Mouse (Mus musculus) liver, embryonic 16.5 days (tissue): ENCODE results near the gene Ppme1. TPM values are rescaled to one million over a fixed set of nuclear protein-coding genes. Genes with fewer than 3 reads are reported as not detected.

ENCODE experiments used
- ATAC-seq: fragments of 200-750 bp; cut with Nextera tagmentation; 2 replicates; pipeline ENCODE4 v1.8.0; 2017; ENCODE audit warnings: low read depth, mild to moderate bottlenecking, moderate number of reproducible peaks, moderate library complexity
- H3K27ac ChIP-seq: fragments of 300-500 bp; sonication (generic); 2 replicates; pipeline ENCODE4 v1.5.1; 2014; ENCODE audit warnings: mild to moderate bottlenecking, low read length
- H3K27me3 ChIP-seq: fragments of 300-500 bp; sonication (generic); 2 replicates; pipeline ENCODE4 v1.6.1; 2014; ENCODE audit warnings: low read depth, low read length, mixed read lengths; ENCODE audit not compliant: control insufficient read depth, insufficient read depth
- H3K36me3 ChIP-seq: fragments of 300-500 bp; sonication (generic); 2 replicates; pipeline ENCODE4 v1.6.1; 2014; ENCODE audit warnings: mild to moderate bottlenecking; ENCODE audit not compliant: control insufficient read depth, insufficient read depth
- H3K4me1 ChIP-seq: fragments of 300-500 bp; sonication (generic); 2 replicates; pipeline ENCODE4 v1.6.1; 2014; ENCODE audit warnings: low read depth, low read length, mixed read lengths; ENCODE audit not compliant: control insufficient read depth
- H3K4me2 ChIP-seq: fragments of 300-500 bp; sonication (generic); 2 replicates; pipeline ENCODE4 v1.6.1; 2014; ENCODE audit warnings: low read depth, low read length, mixed read lengths
- H3K4me3 ChIP-seq: fragments of 300-500 bp; sonication (generic); 2 replicates; pipeline ENCODE4 v1.5.1; 2014; ENCODE audit warnings: low read depth, mild to moderate bottlenecking, low read length
- H3K9ac ChIP-seq: fragments of 300-500 bp; sonication (generic); 2 replicates; pipeline ENCODE4 v1.6.1; 2014; ENCODE audit warnings: low read depth, low read length
- H3K9me3 ChIP-seq: fragments of 300-500 bp; sonication (generic); replicated peaks from 2 replicates; pipeline ENCODE4 v1.6.1; 2016; ENCODE audit warnings: low read length; ENCODE audit not compliant: control insufficient read depth
- WGBS: fragments of 180-500 bp; shearing (Covaris S2); extraction: QIAGEN DNeasy Blood & Tissue Kit; methylation state at CpG from one replicate; pipeline ENCODE4 v1.1.7; 2014; ENCODE audit not compliant: insufficient replicate concordance; 5-methylcytosine and 5-hydroxymethylcytosine counted together
- polyA plus RNA-seq: library from polyadenylated mRNA; unstranded; fragments of >200 nt; fragmentation: Nextera tagmentation; extraction: Ambion mirVana; gene quantifications from 2 replicates; pipeline ENCODE4 v1.2.1, GENCODE M21; 2015

The Ppme1 gene
- polyA plus RNA-seq, 1 experiment from 2014 or later: 26.4 TPM

DNA sequence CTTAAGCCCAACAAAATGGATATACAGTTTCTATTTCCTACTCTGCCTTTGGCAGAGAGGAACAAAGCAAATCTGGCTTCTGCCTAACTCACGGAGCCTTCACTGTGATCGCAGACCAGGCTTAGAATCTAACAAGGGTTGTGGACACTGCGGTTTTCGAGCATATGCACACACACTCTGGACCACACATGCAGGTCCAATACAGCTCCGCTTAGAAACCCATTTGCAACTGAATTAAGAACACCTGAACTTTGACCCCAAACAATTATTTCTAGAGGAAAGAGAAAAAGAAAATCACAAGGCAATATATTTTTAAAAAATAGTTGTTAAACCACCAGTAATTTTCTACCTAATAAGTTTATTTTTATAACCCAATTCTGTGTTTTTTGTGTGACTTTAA, 15.8 kb downstream of the Ppme1 start:
- no peak for ATAC-seq
- Histone ChIP-seq H3K27me3 (no peaks in the 10 kb centered on the region), H3K9me3 (no peaks in the 10 kb centered on the region), H3K27ac (no peak overlapping the region), H3K4me1 (no peaks in the 10 kb centered on the region), H3K4me2 (no peak overlapping the region), H3K9ac (no peak overlapping the region), H3K4me3 (no peak overlapping the region), H3K36me3 (no peaks in the 10 kb centered on the region)
- WGBS: 77% methylated on average over 5 of the region's 5 CpGs

GRCm38 (mm10) chr7:100354984-100355383, 17.1 kb downstream of the Ppme1 start:
- 81% methylated on average over 4 of the region's 4 CpGs for WGBS
- no peak overlapping the region for H3K4me2 ChIP-seq
- H3K27me3 ChIP-seq: no peaks in the 10 kb centered on the region
- H3K9ac ChIP-seq: no peak overlapping the region
- H3K36me3 ChIP-seq: no peaks in the 10 kb centered on the region
- no peaks in the 10 kb centered on the region for H3K9me3 ChIP-seq
- no peak overlapping the region for H3K4me3 ChIP-seq
- no peaks in the 10 kb centered on the region for H3K4me1 ChIP-seq
- ATAC-seq: no peak
- no peak overlapping the region for H3K27ac ChIP-seq

GRCm38 (mm10) chr7:100335921-100336320, 36.2 kb downstream of the Ppme1 start:
- Histone ChIP-seq H3K36me3 (peaks cover 12% of the 10 kb centered on the region), H3K4me2 (no peak overlapping the region), H3K9me3 (no peaks in the 10 kb centered on the region)

GRCm38 (mm10) chr7:100331269-100331668, 40.8 kb downstream of the Ppme1 start:
- Histone ChIP-seq H3K4me3 (no peak overlapping the region), H3K4me1 (no peaks in the 10 kb centered on the region), H3K36me3 (peaks cover 7% of the 10 kb centered on the region; the same call in 1 of the 2 replicates), H3K9ac (no peak overlapping the region), H3K27ac (no peak overlapping the region), H3K9me3 (no peaks in the 10 kb centered on the region), H3K4me2 (no peak overlapping the region), H3K27me3 (no peaks in the 10 kb centered on the region)
- WGBS: 66% methylated on average over 3 of the region's 3 CpGs
- ATAC-seq: no peak

More at GRCm38 (mm10) chr7:100335921-100336320, 36.2 kb downstream of the Ppme1 start:
- Histone ChIP-seq H3K4me1 (no peaks in the 10 kb centered on the region), H3K4me3 (no peak overlapping the region), H3K9ac (no peak overlapping the region), H3K27me3 (no peaks in the 10 kb centered on the region), H3K27ac (no peak overlapping the region)
- no peak for ATAC-seq
- WGBS: 78% methylated on average over 2 of the region's 2 CpGs

GRCm38 (mm10) chr7:100328636-100329035, 43.5 kb downstream of the Ppme1 start:
- 74% methylated on average over 4 of the region's 4 CpGs for WGBS
- no peak for ATAC-seq

GRCm38 (mm10) chr7:100327514-100327913, 44.6 kb downstream of the Ppme1 start:
- Histone ChIP-seq H3K4me3 (no peak overlapping the region), H3K36me3 (peaks cover 7% of the 10 kb centered on the region; the same call in 1 of the 2 replicates), H3K27me3 (no peaks in the 10 kb centered on the region), H3K4me2 (no peak overlapping the region), H3K4me1 (no peaks in the 10 kb centered on the region), H3K27ac (no peak overlapping the region), H3K9me3 (no peaks in the 10 kb centered on the region), H3K9ac (no peak overlapping the region)
- ATAC-seq: no peak
- WGBS: 74% methylated on average over 7 of the region's 7 CpGs

More at GRCm38 (mm10) chr7:100328636-100329035, 43.5 kb downstream of the Ppme1 start:
- peaks cover 7% of the 10 kb centered on the region; the same call in 1 of the 2 replicates for H3K36me3 ChIP-seq
- H3K27me3 ChIP-seq: no peaks in the 10 kb centered on the region
- H3K4me1 ChIP-seq: no peaks in the 10 kb centered on the region
- no peak overlapping the region for H3K4me2 ChIP-seq
- no peak overlapping the region for H3K4me3 ChIP-seq
- no peak overlapping the region for H3K9ac ChIP-seq
- no peaks in the 10 kb centered on the region for H3K9me3 ChIP-seq
- no peak overlapping the region for H3K27ac ChIP-seq

DNA sequence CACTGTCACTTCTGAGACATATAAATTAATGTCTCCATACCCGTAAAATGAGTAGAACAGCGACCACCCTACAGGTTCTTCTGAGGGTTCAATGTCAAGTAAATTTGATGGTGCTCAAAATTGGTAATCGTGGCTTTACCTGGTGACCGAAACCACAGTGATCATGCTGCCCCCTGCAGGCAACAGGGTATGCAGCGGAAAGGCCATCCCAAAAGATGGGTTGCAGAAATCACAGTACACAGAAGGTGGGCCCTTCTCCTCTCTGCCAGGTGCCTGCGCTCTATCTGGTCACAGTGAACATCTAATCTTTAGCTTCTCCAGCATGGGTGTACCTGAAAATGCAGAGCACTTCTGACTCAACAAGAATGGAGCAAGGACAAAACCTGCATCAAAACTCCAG, 46.6 kb downstream of the Ppme1 start:
- Histone ChIP-seq H3K4me3 (no peak overlapping the region), H3K9me3 (no peaks in the 10 kb centered on the region), H3K36me3 (no peaks in the 10 kb centered on the region), H3K9ac (no peak overlapping the region), H3K4me2 (no peak overlapping the region), H3K27me3 (no peaks in the 10 kb centered on the region), H3K27ac (no peak overlapping the region), H3K4me1 (no peaks in the 10 kb centered on the region)
- no peak for ATAC-seq
- 57% methylated on average over 6 of the region's 6 CpGs for WGBS

DNA sequence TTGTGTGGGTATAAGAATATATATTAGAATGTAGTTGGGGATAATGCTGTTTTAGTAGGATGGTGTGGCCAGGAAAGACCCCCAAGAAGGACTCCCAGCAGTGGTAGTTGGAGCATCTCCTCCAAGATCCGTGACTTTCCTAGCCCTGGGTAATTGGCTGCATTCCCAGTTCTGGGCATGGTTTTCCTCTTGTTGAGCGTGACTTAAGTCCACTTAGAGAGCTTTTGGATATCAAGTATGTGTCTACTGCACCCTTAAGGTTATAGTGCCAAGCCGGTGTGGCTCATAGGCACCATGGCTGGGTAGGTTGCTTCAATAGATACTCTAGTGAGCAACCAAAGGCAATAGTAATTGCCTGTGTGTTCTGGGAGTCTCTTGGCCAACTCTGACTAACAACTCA, 48.4 kb downstream of the Ppme1 start:
- WGBS: 72% methylated on average over 3 of the region's 3 CpGs

DNA sequence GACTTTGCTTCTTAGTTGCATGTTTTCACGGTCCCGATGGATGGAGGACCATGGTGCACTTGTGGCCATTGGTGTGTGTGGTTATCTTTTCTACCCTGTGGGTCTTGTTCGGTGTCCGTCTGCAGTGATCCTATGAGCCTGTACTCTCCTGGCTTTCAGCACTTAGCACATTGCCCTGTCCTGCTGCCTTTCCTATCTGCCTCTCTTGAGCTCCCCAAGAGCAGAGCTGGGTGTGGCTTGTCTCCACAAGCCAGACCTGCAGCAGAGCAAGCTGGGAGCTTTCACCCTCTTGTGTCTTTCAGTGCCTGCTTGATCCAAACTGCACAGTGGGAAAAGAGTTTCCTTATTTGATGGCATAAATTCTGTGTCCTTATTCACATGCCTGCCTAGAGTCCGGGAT, 54.6 kb downstream of the Ppme1 start:
- 67% methylated on average over 5 of the region's 5 CpGs for WGBS
- Histone ChIP-seq H3K9me3 (no peaks in the 10 kb centered on the region), H3K4me3 (no peak overlapping the region), H3K4me2 (no peak overlapping the region), H3K36me3 (no peaks in the 10 kb centered on the region), H3K27ac (no peak overlapping the region), H3K4me1 (peaks cover 10% of the 10 kb centered on the region; the same call in 1 of the 2 replicates), H3K9ac (no peak overlapping the region), H3K27me3 (no peaks in the 10 kb centered on the region)
- peak; percentile 71 for ATAC-seq

More for the DNA sequence above, 48.4 kb downstream of the Ppme1 start:
- Histone ChIP-seq H3K27me3 (no peaks in the 10 kb centered on the region), H3K4me3 (no peak overlapping the region), H3K27ac (no peak overlapping the region), H3K4me2 (no peak overlapping the region), H3K9ac (no peak overlapping the region), H3K36me3 (no peaks in the 10 kb centered on the region), H3K4me1 (no peaks in the 10 kb centered on the region), H3K9me3 (no peaks in the 10 kb centered on the region)
- ATAC-seq: no peak
